Mouse (Mus musculus) kidney, postnatal 0 days (tissue): Measurements from ENCODE around the gene Cd300lg. TPM values are rescaled to one million over a fixed set of nuclear protein-coding genes. Genes with fewer than 3 reads are reported as not detected.
A peak's percentile ranks its signal among the peaks of the same experiment; 100 is the strongest.

ENCODE experiments used
- ATAC-seq: fragments of 200-750 bp; cut with Nextera tagmentation; replicated peaks from 2 replicates; pipeline ENCODE4 v1.8.0; 2017; ENCODE audit warnings: low read depth, moderate number of reproducible peaks, moderate TSS enrichment, moderate library complexity; ENCODE audit not compliant: low FRiP score
- DNase-seq: peaks from one replicate; pipeline ENCODE4 v3.0.0-alpha.2; 2016; ENCODE audit warnings: low spot score
- H3K27ac ChIP-seq: fragments of 300-500 bp; sonication (generic); 2 replicates; pipeline ENCODE4 v1.5.1; 2014; ENCODE audit warnings: mild to moderate bottlenecking
- H3K27me3 ChIP-seq: fragments of 300-500 bp; sonication (generic); 2 replicates; pipeline ENCODE4 v1.6.1; 2014; ENCODE audit warnings: low read length, mixed read lengths; ENCODE audit not compliant: insufficient read depth
- H3K36me3 ChIP-seq: fragments of 300-500 bp; sonication (generic); 2 replicates; pipeline ENCODE4 v1.6.1; 2014; ENCODE audit warnings: low read length, mixed read lengths; ENCODE audit not compliant: insufficient read depth
- H3K4me1 ChIP-seq: fragments of 300-500 bp; sonication (generic); replicated peaks from 2 replicates; pipeline ENCODE4 v1.6.1; 2014; ENCODE audit warnings: antibody characterized with exemption, low read length, mixed read lengths; ENCODE audit not compliant: insufficient read depth
- H3K4me2 ChIP-seq: fragments of 300-500 bp; sonication (generic); 2 replicates; pipeline ENCODE4 v1.6.1; 2014; ENCODE audit warnings: mild to moderate bottlenecking, low read length, moderate library complexity, mixed read lengths
- H3K4me3 ChIP-seq: fragments of 300-500 bp; sonication (generic); replicated peaks from 2 replicates; pipeline ENCODE4 v1.5.1; 2014; ENCODE audit warnings: low read depth, low read length
- H3K9ac ChIP-seq: fragments of 300-500 bp; sonication (generic); 2 replicates; pipeline ENCODE4 v1.6.1; 2014; ENCODE audit warnings: low read depth, low read length
- H3K9me3 ChIP-seq: fragments of 300-500 bp; sonication (generic); replicated peaks from 2 replicates; pipeline ENCODE4 v1.6.1; 2016; ENCODE audit warnings: low read length, inconsistent platforms, mixed read lengths
- CTCF ChIP-seq: IDR thresholded peaks from 2 replicates; pipeline ENCODE4 v1.5.1; 2016; ENCODE audit warnings: antibody characterized with exemption, low read depth, mild to moderate bottlenecking, moderate library complexity
- WGBS: fragments of 180-500 bp; shearing (Covaris S2); extraction: QIAGEN DNeasy Blood & Tissue Kit; methylation state at CpG from one replicate; pipeline ENCODE4 v1.1.7; 2014; 5-methylcytosine and 5-hydroxymethylcytosine counted together
- polyA plus RNA-seq: library from polyadenylated mRNA; unstranded; fragments of >200 nt; fragmentation: Nextera tagmentation; extraction: Ambion mirVana; gene quantifications from 2 replicates; pipeline ENCODE4 v1.2.1, GENCODE M21; 2015

Cd300lg gene
- polyA plus RNA-seq, 1 experiment from 2014 or later: 2.8 TPM

DNA sequence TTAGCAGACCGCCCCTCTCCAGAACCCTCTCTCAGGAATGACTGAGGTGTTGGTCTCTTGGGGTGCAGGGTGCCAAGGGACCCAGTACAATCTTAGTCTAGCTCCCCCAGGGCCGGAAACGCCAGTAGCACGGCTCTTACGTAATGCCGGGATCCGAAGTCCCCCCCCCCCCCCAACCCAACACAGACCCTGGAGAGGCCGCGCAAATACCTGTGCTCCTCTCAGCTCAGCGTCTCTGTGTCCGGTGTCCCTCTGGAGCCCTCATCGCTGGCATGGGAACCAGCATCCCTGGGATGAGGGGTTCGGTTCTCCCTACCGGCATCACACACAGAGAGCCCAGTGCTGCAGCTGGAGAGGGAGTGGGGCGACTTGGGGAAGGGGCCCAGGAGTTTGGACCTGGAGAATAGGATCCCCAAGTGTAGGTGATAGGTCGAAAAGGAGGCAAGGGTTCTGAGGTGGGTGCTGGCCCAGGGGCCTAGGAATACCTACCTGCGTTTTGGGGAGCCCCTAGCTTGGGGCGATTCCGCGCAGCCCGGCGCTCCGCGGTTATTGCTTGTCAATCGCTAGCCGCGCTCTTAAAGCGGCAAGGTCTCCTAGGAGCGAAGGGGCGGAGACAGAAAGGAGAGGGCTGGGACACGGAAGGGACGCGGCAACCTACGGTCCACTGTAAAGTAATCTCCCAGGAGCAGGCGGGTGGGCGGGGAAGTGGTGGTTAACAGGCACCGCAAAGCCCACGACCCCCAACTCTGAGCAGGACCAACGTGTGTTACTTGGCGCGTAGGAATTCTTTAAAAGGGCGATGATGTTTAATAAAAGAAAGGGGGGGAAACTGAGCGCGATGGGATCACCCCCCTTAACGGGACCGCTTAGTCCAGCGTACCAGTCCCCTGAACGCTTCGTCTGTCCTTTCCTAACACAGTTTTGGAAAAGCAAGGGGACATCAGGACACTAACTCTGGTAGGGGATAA lies 46.9 kb downstream of the Cd300lg start, which contains the start of gene Mpp2:
Gene Mpp2, minus strand, starts transcription at position 585 of the 968 bp plus-strand sequence.
- no peak for TF ChIP-seq CTCF
- peaks cover 8% of the 10 kb centered on the region; the same call in 1 of the 2 replicates for H3K4me1 ChIP-seq
- DNase-seq: peak; percentile 92
- H3K27me3 ChIP-seq: no peaks in the 10 kb centered on the region
- H3K9ac ChIP-seq: peak within 1 kb of the TSS; percentile 48
- H3K27ac ChIP-seq: peak within 1 kb of the TSS; percentile 79
- H3K4me3 ChIP-seq: peak within 1 kb of the TSS; percentile 46
- H3K9me3 ChIP-seq: no peaks in the 10 kb centered on the region
- under 1% methylated on average over 49 of the region's 49 CpGs for WGBS
- peak; percentile 15; the same call in 1 of the 2 replicates for ATAC-seq
- H3K36me3 ChIP-seq: no peaks in the 10 kb centered on the region
- H3K4me2 ChIP-seq: peak within 1 kb of the TSS; percentile 63

DNA sequence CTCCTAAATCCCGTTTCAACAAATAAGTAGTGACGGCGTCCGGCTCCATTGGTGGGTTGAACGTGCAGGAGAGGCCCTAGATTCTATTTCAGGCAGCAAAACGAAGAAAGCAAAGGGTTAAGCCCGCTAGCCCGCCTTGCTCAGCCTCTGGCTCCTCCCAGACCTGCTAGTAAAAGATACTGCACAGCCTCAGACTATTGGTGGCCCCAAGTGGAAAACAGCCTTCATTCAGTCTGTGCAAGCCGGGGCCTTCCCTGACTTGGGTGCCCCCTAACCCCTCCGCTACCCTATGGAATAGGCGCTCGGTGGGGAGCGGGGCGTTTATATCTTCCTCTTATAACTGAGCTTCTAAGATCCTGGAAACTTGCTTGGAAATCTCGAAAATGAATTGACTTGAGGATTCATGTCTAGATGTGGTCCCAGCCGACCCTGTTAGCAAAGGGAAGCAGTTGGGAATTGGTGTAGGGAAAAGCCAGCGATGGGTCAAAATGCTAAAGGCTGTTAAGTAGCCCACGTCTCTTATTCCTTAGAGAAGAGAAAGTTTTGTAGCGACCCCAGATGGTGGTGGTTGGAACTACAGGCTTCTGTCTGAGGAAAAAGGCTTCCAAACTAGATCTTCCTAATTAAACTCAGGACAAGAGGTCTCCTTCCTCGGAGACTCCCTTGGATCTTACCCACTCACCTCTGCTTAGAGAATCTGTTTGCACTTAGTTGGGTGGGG lies 47.9 kb downstream of the Cd300lg start:
- no peak overlapping the region for H3K9ac ChIP-seq
- WGBS: 1% methylated on average over 20 of the region's 20 CpGs
- ATAC-seq (peak; percentile 23; the same call in 1 of the 2 replicates), DNase-seq (peak; percentile 93)
- H3K9me3 ChIP-seq: no peaks in the 10 kb centered on the region
- H3K27me3 ChIP-seq: no peaks in the 10 kb centered on the region
- peak overlapping the region; percentile 46 for H3K4me3 ChIP-seq
- H3K4me1 ChIP-seq: peaks cover 8% of the 10 kb centered on the region; the same call in 1 of the 2 replicates
- no peaks in the 10 kb centered on the region for H3K36me3 ChIP-seq
- TF ChIP-seq CTCF: peak; percentile 72
- H3K27ac ChIP-seq: peak overlapping the region; percentile 79
- H3K4me2 ChIP-seq: peak overlapping the region; percentile 63

DNA sequence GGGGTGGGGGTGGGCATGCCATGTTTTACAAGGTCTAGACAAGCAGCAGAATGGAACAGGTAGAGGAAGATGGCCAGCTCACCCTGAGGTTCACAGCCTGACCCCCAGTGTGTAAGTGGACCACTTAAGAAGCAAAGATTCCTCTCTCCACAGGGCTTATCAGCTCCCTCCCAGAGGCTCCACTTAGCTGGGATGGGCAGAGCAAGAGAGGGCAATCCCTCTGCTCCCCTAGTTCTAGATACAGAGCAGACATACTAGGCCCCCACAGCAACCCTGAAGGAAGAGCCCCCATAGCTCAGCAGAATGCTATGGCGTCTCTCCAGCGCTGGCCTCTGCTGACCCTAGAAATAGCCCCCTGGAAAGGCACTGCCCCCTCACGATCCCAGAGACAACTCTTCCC lies 54.4 kb downstream of the Cd300lg start:
- Histone ChIP-seq H3K4me2 (no peak overlapping the region), H3K9ac (no peak overlapping the region), H3K4me3 (no peak overlapping the region), H3K27me3 (no peaks in the 10 kb centered on the region), H3K4me1 (no peaks in the 10 kb centered on the region), H3K9me3 (no peaks in the 10 kb centered on the region), H3K36me3 (no peaks in the 10 kb centered on the region), H3K27ac (no peak overlapping the region)
- DNase-seq (no peak), ATAC-seq (no peak)
- no peak for TF ChIP-seq CTCF
- WGBS: 69% methylated on average over 3 of the region's 3 CpGs

- no peak overlapping the region for H3K4me3 ChIP-seq
- no peaks in the 10 kb centered on the region for H3K27me3 ChIP-seq
- TF ChIP-seq CTCF: no peak
- WGBS: 75% methylated on average over 5 of the region's 5 CpGs
- no peak for ATAC-seq
- no peak for DNase-seq
- no peaks in the 10 kb centered on the region for H3K36me3 ChIP-seq
- peak overlapping the region; percentile 32 for H3K4me2 ChIP-seq
- no peak overlapping the region for H3K27ac ChIP-seq
- H3K4me1 ChIP-seq: no peaks in the 10 kb centered on the region
- H3K9me3 ChIP-seq: no peaks in the 10 kb centered on the region
- no peak overlapping the region for H3K9ac ChIP-seq
Observed at GRCm38 (mm10) chr11:102096446-102096845, 55.1 kb downstream of the Cd300lg start.

DNA sequence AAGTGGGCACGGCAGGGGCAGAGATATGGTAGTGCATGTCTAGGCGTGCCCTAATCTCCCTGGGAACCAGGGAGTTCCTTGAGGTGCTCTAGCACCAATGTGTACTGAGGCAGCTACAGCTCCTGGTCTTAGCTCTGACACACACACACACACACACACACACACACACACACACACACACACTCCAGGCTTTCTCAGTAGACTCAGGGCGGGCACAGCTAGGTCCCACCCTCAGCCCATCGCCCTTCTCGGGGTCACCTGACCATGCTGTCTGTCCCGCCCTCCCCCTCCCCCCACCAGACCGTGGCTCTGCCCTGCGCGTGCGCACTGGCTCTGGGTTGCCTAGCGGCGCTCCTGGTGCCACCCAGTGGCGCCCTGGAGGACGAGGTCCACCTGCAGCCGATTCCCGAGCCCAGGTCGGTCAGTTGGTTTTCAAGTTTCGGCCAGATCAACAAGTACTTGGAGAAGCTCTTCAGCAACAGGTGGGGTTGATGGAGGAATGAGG lies 55.6 kb downstream of the Cd300lg start:
- no peak overlapping the region for H3K27ac ChIP-seq
- TF ChIP-seq CTCF: peak; percentile 73
- WGBS: 6% methylated on average over 18 of the region's 18 CpGs

GRCm38 (mm10) chr11:102101219-102101618 lies 59.9 kb downstream of the Cd300lg start, which contains the start of gene Ppy:
TSS of gene Ppy (minus strand) at chr11:102101319.
- Histone ChIP-seq H3K4me1 (0 out of 2 replicates have a peak, but pooled peaks cover 3% of the 10 kb centered on the region), H3K36me3 (no peaks in the 10 kb centered on the region), H3K4me3 (no peak within 1 kb of the TSS), H3K4me2 (no peak within 1 kb of the TSS), H3K9me3 (no peaks in the 10 kb centered on the region), H3K9ac (no peak within 1 kb of the TSS), H3K27ac (no peak within 1 kb of the TSS), H3K27me3 (peaks cover 15% of the 10 kb centered on the region)
- DNase-seq (no peak), ATAC-seq (no peak)
- TF ChIP-seq CTCF: no peak
- WGBS: 73% methylated on average over 4 of the region's 4 CpGs

More for the DNA sequence above, 55.6 kb downstream of the Cd300lg start:
- Histone ChIP-seq H3K27me3 (no peaks in the 10 kb centered on the region), H3K4me1 (no peaks in the 10 kb centered on the region), H3K9ac (no peak overlapping the region), H3K9me3 (no peaks in the 10 kb centered on the region), H3K4me3 (no peak overlapping the region), H3K4me2 (peak overlapping the region; percentile 32), H3K36me3 (no peaks in the 10 kb centered on the region)
- DNase-seq (peak; percentile 86), ATAC-seq (peak; percentile 88)
